In genomic region chr15:27688041-27688651, GRCm38 (mm10) we compare ENCODE assay signal across 20 mouse cellular contexts. TPM values are rescaled to one million over a fixed set of nuclear protein-coding genes. Genes with fewer than 3 reads are reported as not detected.
DNase-seq lines count a peak whose midpoint lies in the region; ATAC-seq and TF ChIP-seq lines count a peak whose summit lies in the region.
"Had no signal": no experiment of that assay in that cellular context is flagged by ENCODE, and none has a peak within 500 bp of the region (broad histone marks: within the 10 kb centered on the region; RNA-seq: fewer than 3 reads in every experiment).

No protein-coding gene starts in this region.

- H3K4me2 ChIP-seq in heart, embryonic 12.5 days: no peak overlapping the region
- no peak overlapping the region for H3K4me2 ChIP-seq in lung, embryonic 16.5 days (ENCODE audit: low read depth, low read length)
- H3K4me2 ChIP-seq: forebrain, embryonic 12.5 days; hindbrain, embryonic 15.5 days; liver, embryonic 13.5 days; midbrain, embryonic 15.5 days; stomach, embryonic 15.5 days had no signal

- DNase-seq in heart, adult 11 months: peak; percentile 94
- DNase-seq in lung, adult 2 months: no peak
- no peak for DNase-seq in neural tube, embryonic 10.5 days (ENCODE audit: extremely low spot score, low spot score)
- no peak for DNase-seq in left cerebral cortex, postnatal 25 days (ENCODE audit: low spot score in 2 of 2)
- DNase-seq: cerebellum, adult 11-12 months; cerebellum, postnatal 25 days; kidney, postnatal 10 days; liver, embryonic 13.5 days; right cerebral cortex, adult 18-20 months; spleen, adult 18-20 months had no signal

- no peak for TF ChIP-seq POLR2A in lung, adult 2 months (IDR thresholded peaks at IDR 0.05; ENCODE audit: borderline replicate concordance, extremely low read depth, low read depth, low read length)

- no peak overlapping the region for H3K9ac ChIP-seq in heart, embryonic 12.5 days
- no peak overlapping the region for H3K9ac ChIP-seq in lung, embryonic 16.5 days (ENCODE audit: low read length)
- H3K9ac ChIP-seq: forebrain, embryonic 12.5 days; hindbrain, embryonic 15.5 days; liver, embryonic 13.5 days; midbrain, embryonic 15.5 days; stomach, embryonic 15.5 days had no signal

- H3K4me3 ChIP-seq in heart, embryonic 12.5 days: no peak overlapping the region
- no peak overlapping the region for H3K4me3 ChIP-seq in lung, embryonic 16.5 days (ENCODE audit: low read length)
- no peak overlapping the region for H3K4me3 ChIP-seq in lung, adult 2 months (replicated peaks; ENCODE audit: extremely low read depth, low read depth, low read length)
- H3K4me3 ChIP-seq in macrophage (ENCODE audit: inconsistent target): no peak overlapping the region
- H3K4me3 ChIP-seq: forebrain, embryonic 12.5 days; hindbrain, embryonic 15.5 days; layer of hippocampus, adult 2 months; liver, embryonic 13.5 days; midbrain, embryonic 15.5 days; stomach, embryonic 15.5 days had no signal

- H3K4me1 ChIP-seq in heart, embryonic 12.5 days (replicated peaks): no peaks in the 10 kb centered on the region
- H3K4me1 ChIP-seq in lung, embryonic 16.5 days (replicated peaks; ENCODE audit: control insufficient read depth, insufficient read depth, low read length): peaks cover 2% of the 10 kb centered on the region; the same call in 1 of the 2 replicates
- no peaks in the 10 kb centered on the region for H3K4me1 ChIP-seq in lung, adult 2 months (ENCODE audit: control insufficient read depth, insufficient read depth, low read length)
- H3K4me1 ChIP-seq: forebrain, embryonic 12.5 days; hindbrain, embryonic 15.5 days; liver, embryonic 13.5 days; midbrain, embryonic 15.5 days; stomach, embryonic 15.5 days had no signal

- H3K79me2 ChIP-seq in macrophage (ENCODE audit: inconsistent target): no peaks in the 10 kb centered on the region

- no peak for ATAC-seq in heart, embryonic 12.5 days (ENCODE audit: insufficient number of reproducible peaks, low FRiP score)
- ATAC-seq in lung, embryonic 16.5 days (ENCODE audit: low read depth): peak; percentile 21; the same call in 1 of the 2 replicates
- no peak for ATAC-seq in inflammation-experienced regulatory T-cells, adult 6 months
- ATAC-seq: intestine, postnatal 0 days; midbrain, embryonic 15.5 days had no signal

- no peaks in the 10 kb centered on the region for H3K36me3 ChIP-seq in heart, embryonic 12.5 days
- H3K36me3 ChIP-seq in lung, embryonic 16.5 days (ENCODE audit: control insufficient read depth, insufficient read depth, low read length): no peaks in the 10 kb centered on the region
- no peaks in the 10 kb centered on the region for H3K36me3 ChIP-seq in macrophage (ENCODE audit: inconsistent target)
- H3K36me3 ChIP-seq: forebrain, embryonic 12.5 days; hindbrain, embryonic 15.5 days; liver, embryonic 13.5 days; midbrain, embryonic 15.5 days; stomach, embryonic 15.5 days had no signal

- no peaks in the 10 kb centered on the region for H3K9me3 ChIP-seq in heart, embryonic 12.5 days (replicated peaks)
- no peaks in the 10 kb centered on the region for H3K9me3 ChIP-seq in lung, embryonic 16.5 days (ENCODE audit: control insufficient read depth, low read length)
- H3K9me3 ChIP-seq: forebrain, embryonic 12.5 days; hindbrain, embryonic 15.5 days; liver, embryonic 13.5 days; midbrain, embryonic 15.5 days; stomach, embryonic 15.5 days had no signal

- peaks cover 21% of the 10 kb centered on the region for H3K27me3 ChIP-seq in heart, embryonic 12.5 days (replicated peaks)
- H3K27me3 ChIP-seq in lung, embryonic 16.5 days (ENCODE audit: control insufficient read depth, insufficient read depth, low read depth, low read length): no peaks in the 10 kb centered on the region
- H3K27me3 ChIP-seq: hindbrain, embryonic 15.5 days; liver, embryonic 13.5 days; midbrain, embryonic 15.5 days; stomach, embryonic 15.5 days had no signal

- no peak for TF ChIP-seq CTCF in lung, adult 2 months (IDR thresholded peaks at IDR 0.05; ENCODE audit: insufficient read depth, low read length)

- no peak overlapping the region for H3K27ac ChIP-seq in heart, embryonic 12.5 days (ENCODE audit: poor library complexity, severe bottlenecking)
- H3K27ac ChIP-seq in lung, embryonic 16.5 days (ENCODE audit: low read length): no peak overlapping the region
- peak overlapping the region; percentile 54 for H3K27ac ChIP-seq in macrophage
- H3K27ac ChIP-seq: forebrain, embryonic 12.5 days; hindbrain, embryonic 15.5 days; layer of hippocampus, adult 2 months; liver, embryonic 13.5 days; midbrain, embryonic 15.5 days; stomach, embryonic 15.5 days had no signal

- intact Hi-C loops in left cerebral cortex, postnatal 25 days (cut with DNase I): no loop called here

- WGBS in heart, embryonic 12.5 days: 31% methylated on average over 9 of the region's 9 CpGs
- 31% methylated on average over 9 of the region's 9 CpGs for WGBS in lung, embryonic 16.5 days
- 26% methylated on average over 9 of the region's 9 CpGs for WGBS in lung, adult 2 months
- WGBS in macrophage (ENCODE audit: missing documents): 7% methylated on average over 9 of the region's 9 CpGs

RNA-seq across cellular contexts. Expression of gene Otulinl, which starts 6.8 kb away (rescaled TPM):
- 3.5 and 3.6 TPM in 2 replicates for polyA plus RNA-seq in heart, embryonic 12.5 days (2016; fragmentation: Nextera tagmentation; extraction: Ambion mirVana)
- polyA plus RNA-seq in lung, embryonic 16.5 days (2015; fragmentation: Nextera tagmentation; extraction: Ambion mirVana): 27.5 and 34.8 TPM in 2 replicates
- 7.5 and 9.9 TPM in 2 replicates for polyA plus RNA-seq in lung, adult 2 months (2012; rRNA removed)
- 100 to 1,000 TPM in 8 of 26 experiments, 10 to 100 TPM in 18; 19.8 to 170 (median 74.5) TPM for total RNA-seq in macrophage (2018; cell fraction: chromatin; rRNA removed)
- total RNA-seq in macrophage (2018; cell fraction: cytosol; rRNA removed): 100 to 1,000 TPM in 9 of 26 experiments, 10 to 100 TPM in 17; 38.0 to 139 (median 90.4) TPM
- total RNA-seq in macrophage (2018; cell fraction: nucleus; rRNA removed): 100 to 1,000 TPM in 12 of 26 experiments, 10 to 100 TPM in 14; 31.4 to 206 (median 98.5) TPM
- polyA plus RNA-seq in macrophage (2018): 61.1 to 168 TPM (median 87.5 TPM) in 3 replicates
- total RNA-seq in left cerebral cortex, postnatal 25 days (2021): 10 to 100 TPM; 32.3 to 38.7 TPM
- polyA plus RNA-seq in inflammation-experienced regulatory T-cells, adult 6 months (2017; shearing (Covaris generic)): 100 to 1,000 TPM; 136 to 203 (median 170) TPM

RNA-seq across cellular contexts. Expression of gene Otulin, which starts 57.7 kb away (rescaled TPM):
- 26.2 and 27.4 TPM in 2 replicates for polyA plus RNA-seq in heart, embryonic 12.5 days (2016; fragmentation: Nextera tagmentation; extraction: Ambion mirVana)
- 13.0 and 22.4 TPM in 2 replicates for polyA plus RNA-seq in lung, embryonic 16.5 days (2015; fragmentation: Nextera tagmentation; extraction: Ambion mirVana)
- polyA plus RNA-seq in lung, adult 2 months (2012; rRNA removed): 16.4 and 23.7 TPM in 2 replicates
- total RNA-seq in macrophage (2018; cell fraction: chromatin; rRNA removed): 100 to 1,000 TPM in 2 of 26 experiments, 10 to 100 TPM in 24; 33.5 to 108 (median 60.6) TPM
- total RNA-seq in macrophage (2018; cell fraction: cytosol; rRNA removed): 10 to 100 TPM; 41.1 to 67.8 (median 52.0) TPM
- 100 to 1,000 TPM in 3 of 26 experiments, 10 to 100 TPM in 23; 40.5 to 114 (median 67.3) TPM for total RNA-seq in macrophage (2018; cell fraction: nucleus; rRNA removed)
- 43.1 to 52.3 TPM (median 48.8 TPM) in 3 replicates for polyA plus RNA-seq in macrophage (2018)
- total RNA-seq in left cerebral cortex, postnatal 25 days (2021): 10 to 100 TPM; 21.2 to 23.3 TPM
- 10 to 100 TPM; 10.4 to 14.3 (median 12.3) TPM for polyA plus RNA-seq in inflammation-experienced regulatory T-cells, adult 6 months (2017; shearing (Covaris generic))
